Mouse (Mus musculus) liver, embryonic 14 days (tissue): ENCODE data around the gene Gsdmc4. TPM values are rescaled to one million over a fixed set of nuclear protein-coding genes. Genes with fewer than 3 reads are reported as not detected.

Experiments used
- polyA plus RNA-seq: library from polyadenylated mRNA; depleted of rRNA; stranded (reverse); fragments of >200 nt; gene quantifications from 2 replicates; pipeline ENCODE4 v1.2.3, GENCODE M21; 2012; rRNA removed

Gene Gsdmc4
- 0.01 TPM in 1 of 2 replicates, not detected in the other for polyA plus RNA-seq

DNA sequence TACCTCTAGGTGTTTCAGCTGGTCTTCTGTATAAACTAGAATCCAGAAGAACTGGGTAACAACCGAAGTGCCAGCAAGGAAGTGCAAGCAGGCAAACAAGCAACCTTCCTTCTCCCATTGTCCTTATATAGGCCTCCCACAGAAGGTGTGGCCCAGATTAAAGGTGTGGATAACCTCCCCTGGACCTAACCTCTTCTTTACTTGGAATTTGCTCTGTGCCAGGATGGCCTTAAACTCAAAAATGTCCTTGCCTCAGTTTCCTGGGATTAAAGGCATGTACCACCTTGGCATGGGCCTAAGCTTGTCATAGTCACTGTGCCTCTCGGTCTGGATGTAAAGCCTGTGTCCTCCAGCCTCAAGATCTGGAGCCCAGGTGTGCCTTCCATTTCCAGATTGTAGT is at the start of gene Gsdmc4:
TSS of gene Gsdmc4 (minus strand) at position 101 of the 400 bp plus-strand sequence.

DNA sequence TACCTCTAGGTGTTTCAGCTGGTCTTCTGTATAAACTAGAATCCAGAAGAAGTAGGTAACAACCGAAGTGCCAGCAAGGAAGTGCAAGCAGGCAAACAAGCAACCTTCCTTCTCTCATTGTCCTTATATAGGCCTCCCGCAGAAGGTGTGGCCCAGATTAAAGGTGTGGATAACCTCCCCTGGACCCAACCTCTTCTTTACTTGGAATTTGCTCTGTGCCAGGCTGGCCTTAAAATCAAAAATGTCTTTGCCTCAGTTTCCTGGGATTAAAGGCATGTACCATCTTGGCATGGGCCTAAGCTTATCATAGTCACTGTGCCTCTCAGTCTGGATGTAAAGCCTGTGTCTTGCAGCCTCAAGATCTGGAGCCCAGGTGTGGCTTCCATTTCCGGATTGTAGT is 33.6 kb downstream of the Gsdmc4 start, which contains the start of gene Gsdmc3:
TSS of gene Gsdmc3 (minus strand) at position 101 of the 400 bp plus-strand sequence.

Other genes with a start within 250 kb of the Gsdmc4 start
- gene Gsdmc2, start 67.1 kb downstream of the Gsdmc4 start, polyA plus RNA-seq = not detected in 2 replicates
- not detected in 2 replicates for gene Gsdmc3, start 33.7 kb downstream of the Gsdmc4 start, polyA plus RNA-seq
- gene Fam49b, start 148.2 kb upstream of the Gsdmc4 start, polyA plus RNA-seq = 26.3 and 29.1 TPM in 2 replicates